Mouse (Mus musculus): Measurements from ENCODE around the gene Treh. TPM values are rescaled to one million over a fixed set of nuclear protein-coding genes. Genes with fewer than 3 reads are reported as not detected.
A peak's percentile ranks its signal among the peaks of the same experiment; 100 is the strongest.

The Treh gene
- total RNA-seq, 1 experiment from 2014 or later, result not detected

DNA sequence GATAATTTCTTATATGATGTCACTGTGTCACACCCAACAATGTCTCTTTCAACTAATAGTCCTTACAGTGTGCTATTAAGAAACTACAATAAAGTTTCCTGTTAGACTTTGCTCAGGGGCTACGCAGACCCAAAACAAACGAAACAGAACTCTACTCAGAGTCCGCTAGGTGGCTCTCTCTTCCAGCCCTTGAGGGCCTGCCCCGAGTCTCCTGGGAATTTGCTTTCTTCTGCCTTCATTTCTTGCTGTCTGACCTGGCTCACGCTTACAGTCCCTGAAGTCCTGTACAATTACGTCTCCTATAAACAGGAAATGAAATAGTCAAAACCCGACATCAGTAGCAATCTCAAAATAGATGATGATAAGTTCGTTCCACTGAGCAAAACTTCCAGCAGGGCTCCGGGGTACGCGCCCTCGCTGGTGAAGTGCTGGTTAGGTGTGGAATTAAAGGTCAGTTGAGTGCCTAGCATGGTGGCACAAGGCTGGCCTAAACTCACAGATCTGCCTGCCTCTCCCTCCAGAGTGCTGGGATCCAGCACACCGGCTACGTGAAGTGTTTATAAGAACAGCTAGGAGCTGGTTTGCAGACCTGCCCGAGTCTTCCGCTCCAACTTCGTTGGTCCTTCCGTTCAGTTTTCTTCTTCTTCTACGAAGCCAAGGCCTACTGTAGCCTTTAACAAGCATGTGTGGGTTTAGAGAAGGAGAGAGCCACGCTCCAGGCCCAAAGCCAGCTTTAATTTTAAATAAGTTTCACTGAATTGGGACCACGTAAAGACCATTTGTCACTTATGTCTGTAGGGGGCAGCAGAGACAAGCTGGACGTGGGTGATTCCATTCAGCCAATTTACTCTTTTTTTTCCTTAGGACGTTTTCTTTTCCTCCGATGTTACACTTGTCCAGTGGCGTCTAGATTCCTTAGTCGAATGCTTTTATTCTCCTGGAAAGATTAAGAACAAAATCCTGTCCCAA, 17.7 kb upstream of the Treh start:
- ATAC-seq (replicated peaks in 1 of 2; ENCODE audit: insufficient read depth in 1 of 2, low FRiP score in 2 of 2, low TSS enrichment in 1 of 2, low read depth in 1 of 2, poor library complexity in 2 of 2, severe bottlenecking in 2 of 2), result peak; percentile 71 to 89

DNA sequence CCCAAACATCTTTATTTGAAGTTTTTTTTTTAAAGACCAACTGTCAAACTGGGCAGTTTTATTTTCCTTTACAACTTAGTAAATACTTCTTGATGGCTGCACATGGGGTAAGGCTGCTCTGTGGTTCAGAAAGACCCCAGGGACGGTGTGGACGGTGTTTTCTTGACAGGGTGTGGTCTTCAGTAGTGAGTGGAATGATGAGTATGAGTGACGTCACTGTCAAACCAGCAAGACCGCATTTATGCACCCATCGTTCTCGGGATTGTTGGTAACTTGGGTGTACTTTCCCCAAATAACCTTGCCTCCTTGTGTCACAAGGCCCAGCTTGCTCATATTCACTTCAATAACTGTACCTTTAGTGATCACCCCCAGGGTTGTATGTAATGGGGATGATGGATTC, 9.3 kb upstream of the Treh start:
- no peak for ATAC-seq (replicated peaks in 1 of 2; ENCODE audit: insufficient read depth in 1 of 2, low FRiP score in 2 of 2, low TSS enrichment in 1 of 2, low read depth in 1 of 2, poor library complexity in 2 of 2, severe bottlenecking in 2 of 2)

DNA sequence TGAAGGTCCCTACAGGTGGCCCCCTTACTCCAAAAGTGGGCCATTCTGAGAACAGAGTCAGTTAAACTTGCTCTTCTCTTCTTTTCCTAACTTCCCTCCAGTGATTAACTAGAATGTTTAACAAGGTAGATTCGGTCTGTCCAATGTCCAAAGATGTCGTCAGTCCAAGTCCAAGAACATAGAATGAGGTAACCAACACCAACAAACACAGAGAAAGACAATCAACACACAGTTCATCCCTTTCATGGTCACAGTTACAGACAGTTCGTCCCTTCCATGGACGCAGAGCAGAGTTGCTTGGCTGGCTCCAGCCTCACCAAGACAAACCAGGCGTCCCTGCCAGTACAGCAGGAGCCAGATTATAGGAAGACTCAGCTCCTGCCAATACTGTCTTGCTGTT, 1.6 kb upstream of the Treh start:
- no peak for ATAC-seq (replicated peaks in 1 of 2; ENCODE audit: insufficient read depth in 1 of 2, low FRiP score in 2 of 2, low TSS enrichment in 1 of 2, low read depth in 1 of 2, poor library complexity in 2 of 2, severe bottlenecking in 2 of 2)

DNA sequence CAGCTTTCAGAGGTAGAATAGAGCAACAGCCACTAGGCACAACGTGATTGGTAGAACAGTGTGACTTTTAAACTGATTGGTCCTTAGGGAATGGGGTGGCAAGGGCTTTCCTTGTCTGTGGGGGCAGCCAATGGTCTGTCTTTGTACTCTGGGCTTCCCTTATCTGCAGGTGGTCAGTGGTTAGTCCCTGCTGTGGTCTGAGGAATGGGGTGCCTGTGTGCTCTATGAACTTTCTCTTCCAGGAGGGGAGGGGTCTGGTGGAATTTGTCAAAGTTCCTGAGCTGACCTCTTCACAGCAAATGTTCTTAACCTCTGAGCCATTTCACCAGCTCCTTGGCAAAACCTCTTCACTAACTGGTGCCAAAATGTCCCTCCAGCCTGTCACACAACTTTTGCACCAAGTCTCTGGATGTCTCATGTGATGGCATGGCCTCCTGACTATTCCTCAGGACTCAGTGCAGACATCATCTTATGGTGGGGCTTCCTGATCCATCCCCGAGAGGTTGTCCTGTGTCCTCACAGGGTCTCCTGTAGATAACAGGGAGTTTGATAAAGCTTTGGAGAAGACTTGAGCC, 655 bp upstream of the Treh start:
- ATAC-seq (replicated peaks in 1 of 2; ENCODE audit: insufficient read depth in 1 of 2, low FRiP score in 2 of 2, low TSS enrichment in 1 of 2, low read depth in 1 of 2, poor library complexity in 2 of 2, severe bottlenecking in 2 of 2), result no peak

DNA sequence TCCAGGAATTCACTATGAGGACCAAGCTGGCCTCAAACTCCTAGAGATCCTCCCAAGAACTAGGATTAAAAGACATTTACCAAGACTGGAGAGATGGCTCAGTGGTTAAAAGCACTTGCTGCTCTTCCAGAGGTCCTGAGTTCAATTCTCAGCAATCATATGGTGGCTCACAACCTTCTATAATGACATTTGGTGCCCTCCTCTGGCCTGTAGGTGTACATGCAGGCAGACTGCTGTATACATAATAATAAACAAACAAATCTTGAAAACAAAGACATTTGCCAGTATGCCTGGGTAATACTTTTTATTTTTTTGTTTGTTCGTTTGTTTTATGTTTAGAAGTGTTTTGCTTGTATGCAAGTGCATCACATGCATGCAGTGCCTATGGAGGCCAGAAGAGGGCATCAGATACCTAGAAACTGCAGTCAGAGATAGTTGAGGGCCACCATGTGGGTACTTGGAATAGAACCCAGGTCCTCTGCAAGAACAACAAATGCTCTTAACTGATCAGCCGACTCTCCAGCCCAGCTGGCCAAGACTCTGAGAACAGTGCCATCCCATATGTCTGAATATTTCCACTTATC, 5.3 kb downstream of the Treh start:
- ATAC-seq (replicated peaks in 1 of 2; ENCODE audit: insufficient read depth in 1 of 2, low FRiP score in 2 of 2, low TSS enrichment in 1 of 2, low read depth in 1 of 2, poor library complexity in 2 of 2, severe bottlenecking in 2 of 2), result no peak

DNA sequence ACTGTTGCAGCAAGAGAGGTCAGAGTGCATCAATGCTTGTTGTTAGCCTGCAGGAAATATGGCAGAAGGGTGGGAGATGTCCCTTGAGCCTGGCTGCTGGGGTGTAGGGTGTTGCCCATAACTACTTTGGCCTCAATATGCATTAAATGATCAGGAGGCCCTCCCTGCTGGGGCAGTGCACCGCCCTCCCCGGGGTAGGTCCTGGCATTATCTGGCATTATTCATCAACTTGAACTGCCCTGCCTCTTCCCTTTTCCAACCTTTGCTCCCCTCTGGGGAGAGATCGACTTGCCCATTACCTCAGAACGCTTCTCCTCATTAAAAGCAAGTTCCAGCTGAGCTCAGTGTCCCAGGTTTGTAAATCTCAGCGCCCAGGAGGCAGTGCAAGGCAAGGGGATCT, 6.5 kb downstream of the Treh start:
- no peak for ATAC-seq (replicated peaks in 1 of 2; ENCODE audit: insufficient read depth in 1 of 2, low FRiP score in 2 of 2, low TSS enrichment in 1 of 2, low read depth in 1 of 2, poor library complexity in 2 of 2, severe bottlenecking in 2 of 2)

DNA sequence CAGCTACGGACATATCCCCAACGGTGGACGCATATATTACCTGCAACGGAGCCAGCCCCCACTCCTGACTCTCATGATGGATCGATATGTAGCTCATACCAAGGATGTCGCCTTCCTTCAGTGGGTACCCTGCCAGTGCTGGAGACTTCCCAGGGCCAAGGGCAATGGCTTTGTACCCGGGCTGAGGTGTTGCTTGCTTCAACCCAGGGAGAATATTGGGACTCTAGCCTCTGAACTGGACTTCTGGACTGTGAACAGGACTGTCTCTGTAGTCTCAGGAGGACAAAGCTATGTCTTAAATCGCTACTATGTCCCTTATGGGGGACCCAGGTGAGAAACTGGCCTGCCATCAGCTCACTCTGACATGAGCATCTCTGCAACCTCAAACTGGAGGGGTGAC, 10.0 kb downstream of the Treh start:
- ATAC-seq (replicated peaks in 1 of 2; ENCODE audit: insufficient read depth in 1 of 2, low FRiP score in 2 of 2, low TSS enrichment in 1 of 2, low read depth in 1 of 2, poor library complexity in 2 of 2, severe bottlenecking in 2 of 2), result no peak

DNA sequence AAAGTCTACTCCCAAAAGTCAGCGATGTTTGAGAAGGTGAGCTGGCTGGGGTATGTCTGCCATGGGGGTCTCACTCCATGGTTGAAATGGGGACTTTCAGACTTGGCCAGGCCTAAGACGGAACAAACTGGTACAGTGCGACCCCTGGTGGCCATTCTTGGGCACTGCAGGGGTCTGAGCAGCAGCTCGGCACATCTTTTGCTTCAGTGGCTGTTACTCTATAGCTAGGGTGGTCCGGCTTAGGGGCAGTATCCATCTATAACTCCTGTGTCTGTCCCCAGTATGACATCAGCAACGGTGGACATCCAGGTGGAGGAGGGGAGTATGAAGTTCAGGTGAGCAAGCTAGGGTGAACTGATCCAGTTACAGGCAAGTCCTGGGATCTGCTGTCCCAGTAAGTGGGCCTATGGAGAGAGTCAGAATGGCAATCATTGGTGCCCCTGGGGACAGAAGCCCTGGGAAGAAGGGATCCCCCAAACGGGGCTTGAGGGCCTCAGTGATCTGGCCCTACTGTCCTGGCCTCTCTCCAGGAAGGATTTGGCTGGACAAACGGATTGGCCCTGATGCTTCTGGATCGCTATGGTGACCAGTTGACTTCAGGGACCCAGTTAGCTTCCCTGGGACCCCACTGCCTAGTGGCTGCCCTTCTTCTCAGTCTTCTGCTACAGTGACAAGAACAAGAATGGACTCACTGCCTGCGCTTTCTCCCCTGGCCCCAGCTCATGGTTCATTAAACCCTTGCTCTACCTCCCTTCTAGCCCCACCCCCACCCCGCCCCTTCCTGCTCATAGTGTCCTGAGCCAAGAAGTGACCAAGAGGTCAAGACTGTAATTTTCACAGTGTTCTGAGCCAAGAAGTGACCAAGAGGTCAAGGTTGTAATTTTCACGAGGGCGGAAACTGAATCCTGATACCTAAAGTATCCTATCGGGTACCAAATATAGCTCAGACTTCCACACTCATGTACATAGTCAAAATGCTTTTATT, 12.6 kb downstream of the Treh start:
- ATAC-seq (replicated peaks in 1 of 2; ENCODE audit: insufficient read depth in 1 of 2, low FRiP score in 2 of 2, low TSS enrichment in 1 of 2, low read depth in 1 of 2, poor library complexity in 2 of 2, severe bottlenecking in 2 of 2), result peak in 1 of 2 experiments; percentile 77; a peak in 2 of 4 replicates

DNA sequence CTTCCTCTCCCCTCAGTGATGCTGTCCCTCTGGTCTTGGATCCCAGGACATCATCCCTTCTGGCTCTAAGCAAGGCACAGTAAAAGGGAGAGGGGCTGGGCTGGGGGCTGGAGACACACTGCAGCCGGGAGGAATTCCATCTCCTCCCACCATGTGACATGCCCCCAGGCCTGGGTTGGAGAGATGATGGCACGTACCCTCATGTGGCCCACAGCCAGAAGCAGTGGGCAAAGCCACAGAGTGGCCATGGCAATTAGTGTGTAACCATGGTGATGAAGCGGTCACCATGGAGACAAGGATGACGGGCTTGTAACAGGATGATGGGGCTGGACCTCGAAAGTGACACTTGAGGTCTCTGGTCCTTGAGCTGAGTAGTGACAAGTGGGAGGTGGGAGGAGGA, 13.6 kb downstream of the Treh start:
- ATAC-seq (replicated peaks in 1 of 2; ENCODE audit: insufficient read depth in 1 of 2, low FRiP score in 2 of 2, low TSS enrichment in 1 of 2, low read depth in 1 of 2, poor library complexity in 2 of 2, severe bottlenecking in 2 of 2), result no peak

DNA sequence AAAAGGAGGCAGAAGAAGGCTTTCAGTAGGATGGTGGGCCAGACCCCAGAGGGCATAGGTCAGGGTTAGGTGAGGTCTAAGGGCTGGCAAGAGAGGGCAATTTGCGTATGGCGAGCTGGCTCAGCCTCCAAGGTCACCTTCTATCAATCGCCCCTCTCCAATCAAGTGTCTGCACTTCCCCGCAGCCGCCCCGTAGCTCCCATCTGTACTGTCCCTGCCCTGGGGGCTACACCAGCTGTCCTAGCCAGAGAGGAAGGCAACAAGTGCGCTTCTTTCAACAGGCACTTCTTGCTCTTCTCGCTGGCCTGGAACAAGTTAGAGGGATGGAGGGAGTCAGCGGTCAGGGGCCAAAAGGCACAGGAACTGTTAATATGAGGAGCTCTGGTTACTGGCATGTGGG, 15.0 kb downstream of the Treh start:
- no peak for ATAC-seq (replicated peaks in 1 of 2; ENCODE audit: insufficient read depth in 1 of 2, low FRiP score in 2 of 2, low TSS enrichment in 1 of 2, low read depth in 1 of 2, poor library complexity in 2 of 2, severe bottlenecking in 2 of 2)

DNA sequence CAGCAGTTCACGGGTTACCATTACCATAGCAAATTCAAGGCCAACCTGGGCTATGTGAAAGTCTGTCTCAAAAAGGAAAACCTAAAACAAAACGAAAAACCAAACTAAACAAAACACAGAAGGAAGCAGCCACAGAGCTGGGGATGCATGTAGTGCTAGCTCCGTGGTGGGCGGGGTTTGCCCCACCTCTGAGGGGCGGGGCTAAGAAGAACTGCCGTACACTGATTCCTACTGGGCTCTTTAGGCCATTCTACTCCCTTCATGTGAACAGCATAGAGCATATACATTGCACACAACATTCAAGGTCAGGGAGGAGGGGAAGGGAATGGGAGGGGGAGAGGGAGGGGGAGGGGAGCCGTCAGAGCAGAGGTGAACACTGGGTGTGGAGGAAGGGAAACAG, 17.6 kb downstream of the Treh start:
- ATAC-seq (replicated peaks in 1 of 2; ENCODE audit: insufficient read depth in 1 of 2, low FRiP score in 2 of 2, low TSS enrichment in 1 of 2, low read depth in 1 of 2, poor library complexity in 2 of 2, severe bottlenecking in 2 of 2), result 0 out of 4 replicates have a peak, but pooled peaks of 1 of the 2 experiments have one; percentile 39

DNA sequence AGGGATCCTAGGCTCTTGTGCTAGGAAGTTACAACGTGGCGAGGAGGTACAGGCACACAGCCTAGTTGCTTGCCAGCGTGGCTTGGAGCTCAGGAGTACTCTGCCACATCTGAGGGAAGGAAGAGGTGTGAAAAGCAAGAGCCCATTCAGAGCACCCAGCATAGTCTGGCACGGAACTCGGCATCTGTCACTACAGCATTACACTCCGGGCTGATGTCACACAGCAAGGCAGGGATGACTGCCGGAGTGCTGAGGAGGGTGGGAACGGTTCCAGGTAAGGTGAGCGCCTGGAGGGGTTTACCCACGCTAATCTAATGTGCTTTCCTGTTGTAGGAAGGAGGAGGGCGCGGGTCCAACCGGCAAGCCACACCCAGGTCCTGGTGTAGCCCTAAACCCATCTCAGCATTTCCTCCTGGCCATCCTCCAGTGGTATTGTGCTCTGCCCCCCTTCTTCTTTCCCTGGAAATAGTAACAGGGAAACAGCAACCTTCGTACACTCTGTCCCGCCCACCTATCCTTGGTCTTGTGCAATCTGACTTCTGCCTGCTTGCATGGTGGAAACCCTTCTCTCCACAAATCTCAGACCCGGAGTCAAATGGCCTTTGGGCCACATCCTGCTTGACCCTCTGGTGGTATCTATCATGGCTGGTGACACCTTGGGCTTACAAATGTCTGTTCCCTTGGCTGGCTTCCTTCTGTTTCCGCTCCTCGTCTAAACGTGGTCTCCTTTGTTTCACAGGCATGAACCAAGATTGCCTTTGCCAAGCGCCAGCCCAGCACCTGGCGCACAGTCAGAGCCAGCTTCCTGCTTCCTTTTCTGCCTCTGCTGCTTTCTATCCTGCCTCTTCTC, 18.9 kb downstream of the Treh start:
- peak in 1 of 2 experiments; percentile 27; a peak in 1 of 4 replicates for ATAC-seq (replicated peaks in 1 of 2; ENCODE audit: insufficient read depth in 1 of 2, low FRiP score in 2 of 2, low TSS enrichment in 1 of 2, low read depth in 1 of 2, poor library complexity in 2 of 2, severe bottlenecking in 2 of 2)

DNA sequence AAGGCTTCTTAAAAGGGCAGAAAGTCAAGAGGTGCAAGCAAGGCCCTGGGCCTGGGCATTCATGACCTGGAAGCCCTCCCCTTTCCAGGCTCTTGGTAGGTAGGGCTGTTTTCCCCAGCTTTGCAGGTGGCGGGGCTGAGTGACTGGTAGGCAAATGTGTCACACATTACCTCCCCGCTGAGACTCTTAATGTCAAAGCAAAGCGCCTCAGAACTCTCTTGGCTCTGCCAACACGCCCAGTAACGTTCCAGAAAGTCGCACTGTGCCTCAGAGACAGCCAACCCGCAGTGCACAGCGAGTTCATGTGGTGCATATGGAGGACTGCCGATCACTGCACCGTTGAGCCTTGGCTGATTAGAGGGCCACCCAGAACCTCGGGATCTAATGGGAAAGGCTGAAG, 20.0 kb downstream of the Treh start:
- ATAC-seq (replicated peaks in 1 of 2; ENCODE audit: insufficient read depth in 1 of 2, low FRiP score in 2 of 2, low TSS enrichment in 1 of 2, low read depth in 1 of 2, poor library complexity in 2 of 2, severe bottlenecking in 2 of 2), result no peak

DNA sequence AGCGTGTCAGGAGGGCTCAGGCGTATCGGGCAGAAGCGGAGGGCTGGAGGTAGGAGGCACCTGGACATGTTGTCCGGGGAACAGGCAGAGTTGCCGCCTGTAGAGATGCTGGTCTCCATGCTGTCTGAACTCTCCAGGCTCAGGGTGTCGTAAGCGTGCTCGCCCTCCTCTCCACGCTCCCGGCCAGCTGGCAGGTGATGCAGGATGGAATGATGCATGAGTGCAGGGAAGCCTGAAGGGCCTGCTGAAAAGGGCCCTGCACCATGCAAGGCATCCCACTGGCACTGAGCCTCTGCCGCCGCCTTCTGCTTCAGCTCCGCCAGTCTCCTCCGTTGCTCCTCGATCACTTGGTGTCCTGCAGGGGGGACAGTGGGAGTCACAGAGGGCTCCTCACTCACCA, 24.8 kb downstream of the Treh start:
- ATAC-seq (replicated peaks in 1 of 2; ENCODE audit: insufficient read depth in 1 of 2, low FRiP score in 2 of 2, low TSS enrichment in 1 of 2, low read depth in 1 of 2, poor library complexity in 2 of 2, severe bottlenecking in 2 of 2), result no peak

DNA sequence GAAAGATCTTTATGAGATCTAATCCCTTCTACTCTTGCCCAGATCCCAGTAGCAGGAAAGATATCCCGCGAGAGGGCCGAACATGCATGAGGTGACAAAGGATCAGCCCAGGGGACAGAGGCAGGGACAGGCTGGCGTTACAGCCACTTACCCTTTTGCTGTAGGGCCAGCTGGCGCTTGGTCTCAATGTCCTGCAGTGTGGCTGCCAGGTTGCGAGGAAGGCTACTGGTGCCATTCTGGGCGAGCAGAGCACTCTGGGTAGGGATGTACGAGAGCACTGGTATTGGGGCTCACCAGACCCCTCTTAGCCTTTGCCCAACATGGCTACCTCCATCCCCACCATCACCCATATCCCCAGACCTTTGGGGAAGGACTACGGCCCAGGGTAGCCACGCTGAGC, 26.2 kb downstream of the Treh start:
- no peak for ATAC-seq (replicated peaks in 1 of 2; ENCODE audit: insufficient read depth in 1 of 2, low FRiP score in 2 of 2, low TSS enrichment in 1 of 2, low read depth in 1 of 2, poor library complexity in 2 of 2, severe bottlenecking in 2 of 2)

DNA sequence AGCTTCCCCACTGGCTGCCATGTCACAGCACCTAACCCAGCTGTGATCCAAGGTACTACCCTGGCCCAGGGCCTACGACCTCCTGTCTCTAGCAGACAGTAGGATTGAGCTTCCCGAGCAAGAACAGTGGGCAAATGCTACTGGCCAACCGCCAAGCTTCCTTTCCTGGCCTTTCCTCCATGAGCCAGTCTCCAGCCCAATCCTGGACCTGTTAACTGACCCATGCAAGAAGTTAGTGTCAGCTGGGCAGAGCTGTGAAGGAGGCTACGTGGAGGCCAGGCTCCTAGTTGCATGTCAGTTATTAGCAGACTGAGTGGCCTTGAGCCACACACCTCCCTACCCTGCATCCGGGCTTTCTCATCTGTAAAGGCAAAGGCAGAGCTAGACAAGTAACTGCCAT, 26.7 kb downstream of the Treh start:
- no peak for ATAC-seq (replicated peaks in 1 of 2; ENCODE audit: insufficient read depth in 1 of 2, low FRiP score in 2 of 2, low TSS enrichment in 1 of 2, low read depth in 1 of 2, poor library complexity in 2 of 2, severe bottlenecking in 2 of 2)
